Mouse (Mus musculus) E14TG2a.4 (cell line): ENCODE data around the gene Gm49383.

ENCODE experiments used
- CTCF ChIP-seq: conservative IDR thresholded peaks from 2 replicates; pipeline ENCODE4 v1.5.1; 2014; ENCODE audit warnings: low read length
- NANOG ChIP-seq: IDR thresholded peaks from 2 replicates; pipeline ENCODE4 v1.6.1; 2014; ENCODE audit warnings: borderline replicate concordance, low read length, mixed read lengths
- POU5F1 ChIP-seq: IDR thresholded peaks from 2 replicates; pipeline ENCODE4 v1.6.1; 2014; ENCODE audit warnings: low read length, borderline replicate concordance

DNA sequence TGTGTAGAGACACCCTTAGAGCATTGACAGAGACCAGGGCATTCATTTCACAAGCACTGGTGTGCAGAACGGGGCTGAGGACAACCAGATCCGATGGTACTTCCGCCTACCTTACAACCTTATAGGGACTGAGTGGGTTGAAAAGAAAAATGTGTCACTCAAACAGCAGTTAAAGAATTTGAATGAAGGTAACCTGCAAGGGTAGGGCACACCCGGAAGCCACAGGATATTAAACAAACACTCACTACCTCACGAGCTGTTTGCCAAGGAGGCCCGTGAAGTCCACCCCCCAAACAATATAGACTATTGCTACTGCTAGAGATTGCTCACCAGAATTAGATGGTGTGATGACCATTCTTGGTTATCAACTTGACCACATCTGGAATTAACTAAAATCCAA, 38.9 kb upstream of the Gm49383 start:
- TF ChIP-seq CTCF (no peak), NANOG (no peak), POU5F1 (no peak)
